Mouse (Mus musculus) liver, embryonic 14.5 days (tissue): ENCODE results near the gene Pecam1. TPM values are rescaled to one million over a fixed set of nuclear protein-coding genes. Genes with fewer than 3 reads are reported as not detected.

Experiments
- ATAC-seq: fragments of 200-750 bp; cut with Nextera tagmentation; 2 replicates; pipeline ENCODE4 v1.8.0; 2017; ENCODE audit warnings: moderate number of reproducible peaks, mild to moderate bottlenecking, moderate library complexity; ENCODE audit not compliant: insufficient read depth
- DNase-seq, 3 experiments: peaks; one replicate each; pipeline ENCODE4 v3.0.0-alpha.2; 2012 to 2013; ENCODE audit warnings: low read depth in 3 of 3, low spot score in 3 of 3
- H3K27ac ChIP-seq: fragments of 300-500 bp; sonication (generic); 2 replicates; pipeline ENCODE4 v1.5.1; 2014; ENCODE audit warnings: moderate library complexity, mild to moderate bottlenecking, control low read depth, inconsistent platforms
- H3K27me3 ChIP-seq: fragments of 300-500 bp; sonication (generic); 2 replicates; pipeline ENCODE4 v1.6.1; 2014; ENCODE audit warnings: mild to moderate bottlenecking, low read length, moderate library complexity; ENCODE audit not compliant: control insufficient read depth, insufficient read depth
- H3K36me3 ChIP-seq: fragments of 300-500 bp; sonication (generic); replicated peaks from 2 replicates; pipeline ENCODE4 v1.6.1; 2014; ENCODE audit warnings: low read depth; ENCODE audit not compliant: control insufficient read depth, insufficient read depth
- H3K4me1 ChIP-seq, 2 experiments: fragments of 200-500 bp in 1 of 2; fragments of 300-500 bp in 1 of 2; sonication (generic) in 1 of 2; replicated peaks; 2 replicates each; pipeline ENCODE4 v1.6.1; 2012 to 2014; ENCODE audit warnings: antibody characterized with exemption in 1 of 2, inconsistent platforms in 1 of 2, low read length in 1 of 2; ENCODE audit not compliant: control insufficient read depth in 2 of 2, insufficient read depth in 2 of 2
- H3K4me2 ChIP-seq: fragments of 300-500 bp; sonication (generic); 2 replicates; pipeline ENCODE4 v1.6.1; 2014; ENCODE audit warnings: low read depth, mild to moderate bottlenecking, control low read depth, moderate library complexity
- H3K4me3 ChIP-seq, 2 experiments: fragments of 200-500 bp in 1 of 2; fragments of 300-500 bp in 1 of 2; sonication (generic) in 1 of 2; 2 replicates each; pipeline ENCODE4 v1.5.1; 2012 to 2014; ENCODE audit warnings: low read depth in 2 of 2, low read length in 2 of 2, mild to moderate bottlenecking in 2 of 2, control low read depth in 1 of 2, inconsistent platforms in 1 of 2, moderate library complexity in 1 of 2; ENCODE audit not compliant: insufficient read depth in 1 of 2
- H3K9ac ChIP-seq: fragments of 300-500 bp; sonication (generic); replicated peaks from 2 replicates; pipeline ENCODE4 v1.6.1; 2014; ENCODE audit warnings: mild to moderate bottlenecking, control low read depth, moderate library complexity
- H3K9me3 ChIP-seq: fragments of 300-500 bp; sonication (generic); 2 replicates; pipeline ENCODE4 v1.6.1; 2016; ENCODE audit warnings: low read length, mixed read lengths; ENCODE audit not compliant: control insufficient read depth
- CTCF ChIP-seq: IDR thresholded peaks from 2 replicates; pipeline ENCODE4 v1.5.1; 2016; ENCODE audit warnings: antibody characterized with exemption, low read depth, control low read depth
- EP300 ChIP-seq: IDR thresholded peaks from 2 replicates; pipeline ENCODE4 v1.6.1; 2016; ENCODE audit warnings: antibody characterized with exemption, low read depth
- WGBS: fragments of 180-500 bp; shearing (Covaris S2); extraction: QIAGEN DNeasy Blood & Tissue Kit; methylation state at CpG from one replicate; pipeline ENCODE4 v1.1.7; 2014; ENCODE audit not compliant: insufficient replicate concordance; 5-methylcytosine and 5-hydroxymethylcytosine counted together
- polyA plus RNA-seq, 2 experiments: library from polyadenylated mRNA; depleted of rRNA in 1 of 2; stranded (reverse) in 1 of 2; unstranded in 1 of 2; fragments of >200 nt; fragmentation: Nextera tagmentation in 1 of 2; extraction: Ambion mirVana in 1 of 2; gene quantifications; 2 replicates each; pipeline versions ENCODE4 v1.2.1 to v1.2.3; 2012 to 2014

The Pecam1 gene
- polyA plus RNA-seq, 2 experiments, result 5.5 to 6.3 TPM

- Histone ChIP-seq H3K4me3 (no peak overlapping the region), H3K27me3 (no peaks in the 10 kb centered on the region), H3K9me3 (no peaks in the 10 kb centered on the region), H3K27ac (no peak overlapping the region), H3K4me2 (no peak overlapping the region), H3K4me1 (peaks cover 5 to 18% of the 10 kb centered on the region in 2 experiments), H3K36me3 (no peaks in the 10 kb centered on the region), H3K9ac (no peak overlapping the region)
- no peak for DNase-seq
- 65% methylated on average over 13 of the region's 13 CpGs for WGBS
- TF ChIP-seq CTCF (no peak), EP300 (no peak)
- ATAC-seq, result no peak
These were observed 132.4 kb downstream of the Pecam1 start for GRCm38 (mm10) chr11:106617821-106618580.

GRCm38 (mm10) chr11:106615561-106615960 lies 134.9 kb downstream of the Pecam1 start:
- Histone ChIP-seq H3K4me2 (no peak overlapping the region), H3K27ac (no peak overlapping the region), H3K9ac (no peak overlapping the region), H3K9me3 (no peaks in the 10 kb centered on the region), H3K4me3 (no peak overlapping the region), H3K27me3 (no peaks in the 10 kb centered on the region), H3K36me3 (no peaks in the 10 kb centered on the region), H3K4me1 (peaks cover 9 to 19% of the 10 kb centered on the region in 2 experiments)
- ATAC-seq (no peak), DNase-seq (no peak)
- no peak for TF ChIP-seq EP300
- TF ChIP-seq CTCF, result no peak
- WGBS, result 50% methylated on average over 4 of the region's 4 CpGs

GRCm38 (mm10) chr11:106614339-106614645 lies 136.1 kb downstream of the Pecam1 start:
- TF ChIP-seq EP300, result no peak
- no peak for TF ChIP-seq CTCF
- Histone ChIP-seq H3K4me3 (no peak overlapping the region), H3K9ac (no peak overlapping the region), H3K9me3 (no peaks in the 10 kb centered on the region), H3K27me3 (no peaks in the 10 kb centered on the region), H3K36me3 (no peaks in the 10 kb centered on the region), H3K4me1 (peaks cover 9 to 20% of the 10 kb centered on the region in 2 experiments), H3K27ac (no peak overlapping the region), H3K4me2 (no peak overlapping the region)
- ATAC-seq (no peak), DNase-seq (no peak)
- WGBS, result 43% methylated on average over 4 of the region's 4 CpGs

DNA sequence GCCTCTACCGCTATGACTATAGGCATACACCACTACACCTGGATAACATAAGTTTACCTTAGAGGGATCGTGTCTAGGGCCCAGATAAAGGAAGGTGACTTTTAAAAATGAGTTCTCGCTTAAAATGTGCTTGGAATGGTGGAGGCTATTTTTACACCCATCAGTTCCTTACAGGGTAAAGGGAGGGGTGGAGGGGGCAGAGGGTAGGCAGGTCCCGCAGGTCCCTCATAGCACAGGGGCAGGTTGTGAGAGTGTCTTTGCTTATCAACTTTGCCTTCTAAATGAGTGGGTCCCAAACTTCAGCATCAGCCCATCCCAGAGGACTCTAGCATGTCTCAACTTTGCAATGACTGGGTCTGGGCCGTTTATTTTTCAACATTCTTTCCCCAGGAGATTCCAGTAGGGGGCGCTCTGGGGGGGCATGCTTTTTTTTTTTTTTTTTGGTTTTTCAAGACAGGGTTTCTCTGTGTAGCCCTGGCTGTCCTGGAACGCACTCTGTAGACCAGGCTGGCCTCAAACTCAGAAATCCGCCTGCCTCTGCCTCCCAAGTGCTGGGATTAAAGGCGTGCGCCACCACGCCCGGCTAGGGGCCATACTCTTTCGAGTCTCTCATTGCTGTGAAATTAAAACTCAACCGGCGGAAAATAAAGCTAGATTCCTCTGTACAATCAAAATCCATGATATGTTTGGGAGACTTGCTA lies 136.6 kb downstream of the Pecam1 start:
- H3K9me3 ChIP-seq, result no peaks in the 10 kb centered on the region
- H3K4me2 ChIP-seq, result peak overlapping the region; percentile 86
- H3K36me3 ChIP-seq, result no peaks in the 10 kb centered on the region
- ATAC-seq (no peak), DNase-seq (peak in 1 of 3 experiments; percentile 37)
- H3K9ac ChIP-seq, result peak overlapping the region; percentile 55
- H3K4me3 ChIP-seq, result peak overlapping the region; percentile 80 to 84
- H3K4me1 ChIP-seq, result peaks cover 9 to 19% of the 10 kb centered on the region in 2 experiments
- H3K27me3 ChIP-seq, result no peaks in the 10 kb centered on the region
- TF ChIP-seq EP300 (no peak), CTCF (peak; percentile 57)
- 43% methylated on average over 14 of the region's 15 CpGs for WGBS
- peak overlapping the region; percentile 32 for H3K27ac ChIP-seq

DNA sequence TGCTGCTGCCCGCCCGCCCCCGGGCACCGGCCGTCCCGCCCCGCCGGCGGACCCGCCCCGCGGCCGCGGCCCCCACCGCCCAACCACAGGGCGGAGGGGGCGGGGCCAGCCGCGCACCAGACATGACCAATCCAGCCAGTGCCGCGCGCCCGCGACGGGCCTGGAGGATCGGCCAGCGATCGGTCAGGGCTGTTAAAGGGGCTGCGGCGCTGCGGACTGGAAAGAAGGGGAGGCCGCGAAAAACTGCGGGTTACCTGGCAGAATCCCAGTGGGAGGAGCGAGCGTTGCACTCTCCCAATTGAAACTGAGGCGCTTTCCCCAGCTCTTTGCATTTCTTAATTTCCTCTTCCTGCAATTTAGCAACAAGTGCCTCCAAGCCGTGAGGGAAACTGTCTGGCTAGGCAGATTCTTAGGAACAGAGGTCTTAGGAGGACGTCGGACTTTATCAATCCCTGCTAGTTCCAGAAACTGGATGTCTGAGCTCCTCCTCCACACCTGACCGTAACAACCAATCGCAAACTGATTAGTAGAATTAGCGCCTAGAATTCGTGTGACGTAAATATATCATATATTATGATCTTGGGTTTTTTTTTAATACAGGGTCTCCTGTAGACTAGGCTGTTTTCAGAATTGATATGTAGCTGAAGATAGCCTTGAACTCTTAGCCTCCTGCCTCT lies 137.3 kb downstream of the Pecam1 start, which contains the start of gene Tex2:
Gene Tex2 (minus strand): TSS at position 463 of the 677 bp plus-strand sequence.
- under 1% methylated on average over 45 of the region's 45 CpGs for WGBS
- H3K27me3 ChIP-seq, result no peaks in the 10 kb centered on the region

More for the DNA sequence above, 137.3 kb downstream of the Pecam1 start, which contains the start of gene Tex2:
- ATAC-seq (peak; percentile 96), DNase-seq (peak; percentile 89 to 91 (median 91))
- TF ChIP-seq CTCF (no peak), EP300 (no peak)
- Histone ChIP-seq H3K9ac (peak within 1 kb of the TSS; percentile 88), H3K4me3 (peak within 1 kb of the TSS; percentile 80 to 86), H3K27ac (peak within 1 kb of the TSS; percentile 80), H3K4me1 (peaks cover 9 to 19% of the 10 kb centered on the region in 2 experiments), H3K9me3 (no peaks in the 10 kb centered on the region), H3K4me2 (peak within 1 kb of the TSS; percentile 86), H3K36me3 (no peaks in the 10 kb centered on the region)
